Mouse (Mus musculus): ENCODE data around the gene Tmem253. TPM values are rescaled to one million over a fixed set of nuclear protein-coding genes. Genes with fewer than 3 reads are reported as not detected.
"Not testable (repeated sequence)": the region's sequence is repeated elsewhere in the genome, so short reads cannot be mapped to it uniquely, and the experiment has no call there.

Tmem253 gene
- polyA plus RNA-seq, 1 experiment from 2014 or later: 0.23 TPM

DNA sequence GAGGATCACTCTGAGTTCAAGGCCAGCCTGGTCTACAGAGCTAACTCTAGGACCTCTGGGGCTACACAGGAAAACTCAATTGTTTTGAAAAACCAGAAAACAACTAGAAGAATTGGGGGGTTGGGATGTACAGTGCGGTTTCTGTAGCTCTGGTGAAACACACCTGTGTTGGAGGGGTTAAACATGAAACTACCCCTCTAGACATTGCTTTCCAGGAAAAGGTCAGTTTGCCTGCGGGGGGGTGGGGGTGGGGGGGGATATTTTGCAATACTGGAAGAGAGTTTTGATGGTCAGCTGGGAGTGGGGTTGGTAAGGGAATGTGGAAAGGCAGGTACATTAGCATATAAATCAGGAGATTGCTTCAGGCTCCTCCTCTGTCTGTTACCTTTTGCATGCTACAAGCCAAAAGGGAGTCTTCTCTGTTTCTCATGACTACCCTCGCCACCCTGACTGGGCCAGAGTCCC is 6.8 kb downstream of the Tmem253 start:
- Histone ChIP-seq H3K36me3 (replicated peaks) (no peaks in the 10 kb centered on the region), H3K4me3 (replicated peaks) (0 out of 2 replicates have a peak overlapping the region, but pooled peaks have one; percentile 43), H3K9ac (no peak overlapping the region), H3K27me3 (no peaks in the 10 kb centered on the region), H3K4me1 (replicated peaks) (peaks cover 72% of the 10 kb centered on the region), H3K4me2 (peak overlapping the region; percentile 93), H3K27ac (replicated peaks) (peak overlapping the region; percentile 96), H3K9me3 (replicated peaks) (no peaks in the 10 kb centered on the region)
- 53% methylated on average over 3 of the region's 3 CpGs for WGBS (ENCODE audit: insufficient replicate concordance)
- ATAC-seq (ENCODE audit: insufficient read depth): no peak

DNA sequence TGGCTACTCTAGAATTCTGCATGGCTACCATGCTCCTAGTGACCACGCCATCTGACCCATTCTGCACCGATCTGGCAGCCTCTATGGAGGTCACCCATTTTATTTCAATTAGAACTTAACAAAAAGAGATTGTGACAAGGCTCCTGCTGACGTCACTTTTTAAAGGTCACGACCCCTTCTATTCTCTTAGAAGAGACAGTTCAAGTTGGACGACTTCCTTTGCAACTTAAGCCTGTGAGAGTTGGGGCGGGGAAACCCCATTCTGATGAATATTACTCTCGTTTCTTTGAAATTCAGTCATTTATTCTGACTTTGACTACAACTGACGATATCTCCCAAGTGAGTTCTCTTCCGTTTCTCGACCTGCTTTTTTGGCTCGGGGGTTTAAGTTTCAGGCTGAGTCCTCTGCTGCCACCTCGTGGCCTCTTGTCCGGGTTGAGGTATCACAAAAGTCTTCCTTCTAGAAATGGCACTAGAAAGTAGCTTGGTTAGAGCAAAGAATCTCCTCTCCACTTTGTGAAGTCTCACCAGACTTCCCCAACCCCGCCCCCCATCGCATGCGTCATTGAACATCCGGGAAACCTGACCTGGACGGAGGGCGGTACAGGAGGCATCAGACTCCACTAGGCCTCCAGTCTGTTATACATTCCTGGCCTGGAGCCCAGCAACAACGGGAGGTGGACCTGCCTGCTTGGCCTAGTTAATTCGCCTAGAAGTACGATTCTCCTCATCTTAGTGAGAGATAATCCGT is 7.4 kb downstream of the Tmem253 start:
- Histone ChIP-seq H3K9ac (peak overlapping the region; percentile 49), H3K36me3 (replicated peaks) (no peaks in the 10 kb centered on the region), H3K4me1 (replicated peaks) (peaks cover 67% of the 10 kb centered on the region), H3K9me3 (replicated peaks) (no peaks in the 10 kb centered on the region), H3K27ac (replicated peaks) (peak overlapping the region; percentile 96), H3K4me2 (peak overlapping the region; percentile 71), H3K4me3 (replicated peaks) (peak overlapping the region; percentile 43), H3K27me3 (no peaks in the 10 kb centered on the region)
- 7% methylated on average over 23 of the region's 23 CpGs for WGBS (ENCODE audit: insufficient replicate concordance)
- peak; percentile 11; the same call in 1 of the 2 replicates for ATAC-seq (ENCODE audit: insufficient read depth)

DNA sequence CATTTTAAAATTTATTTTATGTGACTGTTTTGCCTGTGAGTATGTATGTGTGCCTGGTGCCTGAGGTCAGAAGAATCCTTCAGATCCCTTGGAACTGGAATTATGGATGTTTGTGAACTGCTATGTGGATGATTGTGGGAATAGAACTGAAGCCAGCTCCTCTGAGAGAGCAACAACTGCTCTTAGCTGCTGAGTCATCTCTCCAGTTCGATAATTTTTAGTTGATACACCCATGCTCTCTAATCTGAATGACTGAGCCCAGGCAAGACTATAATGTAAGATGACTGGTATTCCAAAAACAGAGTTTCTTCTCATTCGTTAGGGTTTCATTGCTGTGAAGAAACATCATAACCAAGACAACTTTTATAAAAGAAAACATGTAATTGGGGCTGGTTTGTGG is 8.7 kb downstream of the Tmem253 start:
- Histone ChIP-seq H3K9ac (no peak overlapping the region), H3K9me3 (replicated peaks) (no peaks in the 10 kb centered on the region), H3K4me1 (replicated peaks) (peaks cover 55% of the 10 kb centered on the region), H3K4me3 (replicated peaks) (no peak overlapping the region), H3K27ac (replicated peaks) (peak overlapping the region; percentile 96), H3K4me2 (peak overlapping the region; percentile 71), H3K27me3 (no peaks in the 10 kb centered on the region), H3K36me3 (replicated peaks) (no peaks in the 10 kb centered on the region)
- peak; percentile 24; the same call in 1 of the 2 replicates for ATAC-seq (ENCODE audit: insufficient read depth)
- 35% methylated on average over 2 of the region's 2 CpGs for WGBS (ENCODE audit: insufficient replicate concordance)

DNA sequence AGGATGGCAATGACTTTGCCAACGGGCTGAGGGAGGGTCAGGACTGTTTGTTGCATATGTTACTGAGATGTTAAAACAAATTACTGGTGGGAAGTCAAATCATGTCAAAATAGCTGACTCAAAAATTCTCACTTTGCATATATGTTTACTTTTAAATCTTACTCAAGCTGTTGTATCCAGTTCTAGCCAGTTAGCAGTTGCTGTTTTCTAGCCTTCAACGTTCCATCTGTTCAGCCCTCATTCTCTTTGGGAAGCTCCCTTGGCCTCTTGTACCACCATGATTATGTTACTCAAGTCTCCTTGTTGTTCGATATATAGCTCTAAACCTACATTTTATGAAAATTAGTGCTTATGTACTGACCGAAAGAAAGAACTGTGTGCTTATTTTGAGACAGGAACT is 10.9 kb downstream of the Tmem253 start:
- H3K27ac ChIP-seq (replicated peaks): no peak overlapping the region
- H3K9ac ChIP-seq: no peak overlapping the region
- peaks cover 42% of the 10 kb centered on the region for H3K4me1 ChIP-seq (replicated peaks)
- no peaks in the 10 kb centered on the region for H3K36me3 ChIP-seq (replicated peaks)
- H3K9me3 ChIP-seq (replicated peaks): no peaks in the 10 kb centered on the region
- no peak overlapping the region for H3K4me3 ChIP-seq (replicated peaks)
- ATAC-seq (ENCODE audit: insufficient read depth): no peak
- H3K27me3 ChIP-seq: no peaks in the 10 kb centered on the region
- H3K4me2 ChIP-seq: no peak overlapping the region
- WGBS (ENCODE audit: insufficient replicate concordance): 71% methylated on average over 4 of the region's 4 CpGs

DNA sequence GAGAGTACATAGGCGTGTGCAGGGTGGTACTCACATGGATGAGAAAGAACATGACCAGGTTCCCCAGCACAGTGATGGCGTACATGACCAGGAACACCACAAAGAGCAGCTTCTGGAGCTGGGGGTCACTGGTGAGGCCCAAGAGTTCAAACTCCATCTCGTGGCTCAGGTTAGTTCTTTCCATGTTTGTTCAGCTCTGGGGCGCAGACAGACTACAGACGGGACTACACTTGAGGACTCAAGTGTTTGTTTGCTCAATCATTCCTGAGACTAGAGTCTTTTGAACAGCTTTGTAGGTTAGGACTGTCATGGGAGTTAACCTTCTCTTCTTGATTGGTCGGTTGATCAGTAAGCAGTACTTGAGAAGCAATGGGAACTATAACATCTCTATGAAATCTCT is 20.5 kb downstream of the Tmem253 start:
- H3K36me3 ChIP-seq (replicated peaks): no peaks in the 10 kb centered on the region
- H3K27me3 ChIP-seq: 0 out of 2 replicates have a peak, but pooled peaks cover 3% of the 10 kb centered on the region
- H3K9me3 ChIP-seq (replicated peaks): no peaks in the 10 kb centered on the region
- no peak overlapping the region for H3K9ac ChIP-seq
- 64% methylated on average over 6 of the region's 6 CpGs for WGBS (ENCODE audit: insufficient replicate concordance)
- ATAC-seq (ENCODE audit: insufficient read depth): 0 out of 2 replicates have a peak, but pooled peaks have one; percentile 42
- H3K4me1 ChIP-seq (replicated peaks): no peaks in the 10 kb centered on the region
- H3K27ac ChIP-seq (replicated peaks): no peak overlapping the region
- H3K4me3 ChIP-seq (replicated peaks): no peak overlapping the region
- no peak overlapping the region for H3K4me2 ChIP-seq

DNA sequence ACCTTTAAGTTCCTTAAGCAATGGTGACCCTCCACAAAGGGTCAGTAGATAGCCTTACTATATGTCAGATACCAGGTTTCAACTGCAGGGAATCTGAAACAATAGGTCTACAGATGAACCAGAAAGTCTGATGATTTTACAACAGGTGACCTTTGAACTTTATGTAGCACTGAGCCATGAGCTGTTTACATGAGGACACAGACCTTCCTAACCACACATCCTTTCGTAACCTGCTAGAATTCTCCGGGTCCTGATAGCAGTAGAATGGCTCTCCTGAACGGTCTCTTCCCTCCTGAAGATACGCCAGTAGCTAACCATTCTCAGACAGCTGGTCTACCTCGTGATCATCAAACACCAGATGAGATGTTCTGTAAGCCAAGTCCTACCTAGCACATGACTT is 23.9 kb downstream of the Tmem253 start:
- Histone ChIP-seq H3K4me1 (replicated peaks) (no peaks in the 10 kb centered on the region), H3K9ac (no peak overlapping the region), H3K9me3 (replicated peaks) (no peaks in the 10 kb centered on the region), H3K36me3 (replicated peaks) (no peaks in the 10 kb centered on the region), H3K27me3 (0 out of 2 replicates have a peak, but pooled peaks cover 3% of the 10 kb centered on the region), H3K27ac (replicated peaks) (0 out of 2 replicates have a peak overlapping the region, but pooled peaks have one; percentile 6), H3K4me2 (no peak overlapping the region), H3K4me3 (replicated peaks) (no peak overlapping the region)
- peak; percentile 52; the same call in 1 of the 2 replicates for ATAC-seq (ENCODE audit: insufficient read depth)
- WGBS (ENCODE audit: insufficient replicate concordance): 54% methylated on average over 5 of the region's 5 CpGs

DNA sequence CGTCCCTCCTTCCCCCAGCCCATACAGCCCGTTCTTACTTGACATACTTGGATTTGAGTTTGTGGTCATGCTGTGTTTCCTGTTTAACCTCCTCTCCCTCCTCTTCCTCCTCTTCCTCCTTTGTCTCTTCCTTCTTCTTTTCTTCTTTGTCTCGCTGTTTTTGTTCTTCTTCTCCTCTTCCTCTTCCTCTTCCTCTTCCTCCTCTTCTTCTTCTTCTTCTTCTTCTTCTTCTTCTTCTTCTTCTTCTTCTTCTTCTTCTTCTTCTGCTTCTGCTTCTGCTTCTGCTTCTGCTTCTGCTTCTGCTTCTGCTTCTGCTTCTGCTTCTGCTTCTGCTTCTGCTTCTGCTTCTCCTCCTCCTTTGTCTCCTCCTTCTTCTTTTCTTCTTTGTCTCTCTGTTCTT is 26.9 kb downstream of the Tmem253 start, which contains the start of gene Olfr221:
TSS of gene Olfr221 (minus strand) at position 101 of the 400 bp plus-strand sequence.
- not testable (repeated sequence) for H3K9ac ChIP-seq; H3K36me3 ChIP-seq (replicated peaks); H3K27me3 ChIP-seq; H3K4me3 ChIP-seq (replicated peaks); H3K9me3 ChIP-seq (replicated peaks); ATAC-seq (ENCODE audit: insufficient read depth); H3K4me2 ChIP-seq; H3K27ac ChIP-seq (replicated peaks)
- peaks cover 11% of the 10 kb centered on the region; the same call in 1 of the 2 replicates for H3K4me1 ChIP-seq (replicated peaks)
- 10% methylated on average over 3 of the region's 3 CpGs for WGBS (ENCODE audit: insufficient replicate concordance)

DNA sequence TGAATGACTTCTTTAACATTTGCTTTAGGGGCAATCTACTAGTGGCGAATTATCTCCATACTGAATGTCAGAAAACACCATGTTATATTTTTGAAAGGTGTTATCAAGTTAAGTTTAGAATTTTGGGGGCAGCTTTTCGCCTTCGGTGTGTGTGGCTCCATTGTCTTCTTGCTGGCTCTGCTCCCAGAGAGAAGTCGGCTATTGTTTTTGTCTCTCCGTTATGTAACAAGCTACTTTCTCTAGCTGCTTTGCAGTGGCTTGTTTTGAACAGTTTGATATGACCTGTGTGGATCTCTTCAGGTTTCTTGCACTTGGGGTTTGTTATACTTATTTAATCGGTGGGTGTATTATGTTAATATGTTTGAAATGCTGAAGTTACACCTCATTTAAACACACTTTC is 28.0 kb downstream of the Tmem253 start:
- H3K4me1 ChIP-seq (replicated peaks): peaks cover 11% of the 10 kb centered on the region; the same call in 1 of the 2 replicates
- no peak overlapping the region for H3K9ac ChIP-seq
- no peaks in the 10 kb centered on the region for H3K36me3 ChIP-seq (replicated peaks)
- H3K9me3 ChIP-seq (replicated peaks): no peaks in the 10 kb centered on the region
- no peaks in the 10 kb centered on the region for H3K27me3 ChIP-seq
- H3K27ac ChIP-seq (replicated peaks): no peak overlapping the region
- no peak overlapping the region for H3K4me2 ChIP-seq
- H3K4me3 ChIP-seq (replicated peaks): no peak overlapping the region
- no peak for ATAC-seq (ENCODE audit: insufficient read depth)
- WGBS (ENCODE audit: insufficient replicate concordance): 59% methylated on average over 6 of the region's 6 CpGs

DNA sequence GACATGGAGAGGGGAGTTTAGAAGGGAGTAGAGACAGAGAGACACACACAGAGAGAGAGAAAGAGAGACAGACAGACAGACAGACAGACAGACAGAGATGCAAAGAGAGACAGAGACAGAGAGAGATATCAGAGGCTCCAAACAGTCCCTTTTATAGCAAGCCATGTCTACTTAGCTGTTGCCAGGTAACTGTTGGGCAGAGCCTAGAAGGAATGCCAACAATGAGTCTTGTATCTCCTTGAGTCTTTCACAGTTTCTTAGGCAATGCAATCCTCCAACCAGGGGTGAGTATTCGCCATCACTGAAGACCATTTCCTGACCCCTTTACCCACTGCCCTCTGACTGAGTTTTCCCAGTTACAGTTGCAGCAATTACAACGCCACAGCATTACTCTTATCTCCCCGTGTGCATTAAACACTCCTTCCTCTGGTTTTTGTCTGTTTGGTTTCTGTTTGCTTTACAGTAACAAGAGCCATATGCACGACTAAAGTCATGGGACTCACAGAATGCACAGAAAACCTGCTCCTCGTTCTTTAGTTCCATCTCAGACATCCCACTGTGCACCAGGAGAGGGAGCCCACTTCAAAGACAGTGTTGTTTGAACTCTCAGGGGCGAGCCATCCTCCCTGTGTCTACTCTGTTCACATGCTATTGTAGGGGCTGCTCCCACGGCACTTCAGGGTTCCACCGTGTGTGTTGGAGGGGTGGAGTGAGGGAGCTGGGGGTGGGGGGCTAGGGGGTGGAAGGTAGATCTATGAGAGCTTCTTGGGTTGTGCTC is 29.6 kb downstream of the Tmem253 start:
- ATAC-seq (ENCODE audit: insufficient read depth): no peak
- H3K27me3 ChIP-seq: no peaks in the 10 kb centered on the region
- WGBS (ENCODE audit: insufficient replicate concordance): 2% methylated on average over 8 of the region's 8 CpGs
- H3K9me3 ChIP-seq (replicated peaks): no peaks in the 10 kb centered on the region
- no peak overlapping the region for H3K4me3 ChIP-seq (replicated peaks)
- H3K4me1 ChIP-seq (replicated peaks): peaks cover 11% of the 10 kb centered on the region; the same call in 1 of the 2 replicates
- H3K36me3 ChIP-seq (replicated peaks): no peaks in the 10 kb centered on the region
- H3K27ac ChIP-seq (replicated peaks): no peak overlapping the region
- H3K4me2 ChIP-seq: peak overlapping the region; percentile 2; the same call in 1 of the 2 replicates
- no peak overlapping the region for H3K9ac ChIP-seq

DNA sequence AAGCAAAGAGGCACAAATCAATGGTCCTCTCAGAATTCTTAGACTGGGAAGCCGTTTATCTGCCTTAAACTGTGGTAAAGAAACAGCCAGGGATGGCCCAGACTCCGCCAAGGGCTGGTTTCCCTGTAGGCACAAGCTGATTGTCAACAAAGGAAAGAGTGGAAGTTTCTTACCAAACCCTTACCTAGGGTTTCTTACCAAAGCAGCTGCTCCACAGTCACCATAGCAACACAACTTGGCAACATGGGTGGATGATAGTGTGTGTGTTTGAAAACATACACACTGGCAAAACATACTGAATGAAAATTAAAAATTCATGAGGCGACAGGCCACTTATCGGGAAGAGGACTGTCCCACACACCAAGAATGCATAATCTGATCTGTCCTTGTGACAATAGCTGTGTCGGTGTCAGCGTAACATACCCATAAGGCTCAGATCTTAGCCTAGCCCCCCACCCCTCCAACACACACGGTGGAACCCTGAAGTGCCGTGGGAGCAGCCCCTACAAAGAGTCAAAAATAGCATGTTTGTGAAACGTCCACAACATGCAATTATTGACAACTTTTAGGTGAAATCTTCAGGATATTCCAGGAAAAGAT is 30.6 kb downstream of the Tmem253 start:
- no peak overlapping the region for H3K27ac ChIP-seq (replicated peaks)
- no peak for ATAC-seq (ENCODE audit: insufficient read depth)
- H3K4me1 ChIP-seq (replicated peaks): peaks cover 11% of the 10 kb centered on the region; the same call in 1 of the 2 replicates
- H3K9me3 ChIP-seq (replicated peaks): no peaks in the 10 kb centered on the region
- no peak overlapping the region for H3K9ac ChIP-seq
- WGBS (ENCODE audit: insufficient replicate concordance): 61% methylated on average over 9 of the region's 9 CpGs
- no peaks in the 10 kb centered on the region for H3K27me3 ChIP-seq
- no peak overlapping the region for H3K4me2 ChIP-seq
- no peak overlapping the region for H3K4me3 ChIP-seq (replicated peaks)
- H3K36me3 ChIP-seq (replicated peaks): no peaks in the 10 kb centered on the region

DNA sequence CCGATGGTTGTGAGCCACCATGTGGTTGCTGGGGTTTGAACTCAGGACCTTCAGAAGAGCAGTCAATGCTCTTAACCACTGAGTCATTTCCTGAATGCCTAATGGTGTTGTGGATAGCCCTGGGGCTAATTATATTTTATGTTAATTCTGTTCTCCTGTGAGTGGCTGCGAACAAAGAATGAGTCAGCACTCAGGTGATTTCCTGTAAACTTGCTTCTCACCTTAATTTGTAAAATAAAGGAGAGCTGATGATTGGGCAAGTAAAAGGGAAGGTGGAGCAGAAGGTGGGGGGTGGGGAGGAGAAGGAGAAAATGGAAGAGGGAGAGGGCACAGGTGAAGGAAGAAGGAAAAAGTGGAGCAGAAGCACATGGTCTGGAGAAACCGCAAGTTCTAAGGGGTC is 37.3 kb downstream of the Tmem253 start:
- 65% methylated on average over 3 of the region's 3 CpGs for WGBS (ENCODE audit: insufficient replicate concordance)
- H3K4me1 ChIP-seq (replicated peaks); ATAC-seq (ENCODE audit: insufficient read depth): not testable (repeated sequence)

More for the DNA sequence above, 37.3 kb downstream of the Tmem253 start:
- not testable (repeated sequence) for H3K9me3 ChIP-seq (replicated peaks); H3K4me2 ChIP-seq; H3K36me3 ChIP-seq (replicated peaks); H3K9ac ChIP-seq; H3K27ac ChIP-seq (replicated peaks); H3K27me3 ChIP-seq; H3K4me3 ChIP-seq (replicated peaks)

Measured in liver, embryonic 15.5 days (tissue).